Mouse (Mus musculus): ENCODE data around the gene Coro1a. TPM values are rescaled to one million over a fixed set of nuclear protein-coding genes. Genes with fewer than 3 reads are reported as not detected.
A peak's percentile ranks its signal among the peaks of the same experiment; 100 is the strongest.

The Coro1a gene
- polyA plus RNA-seq (2015; fragmentation: Nextera tagmentation; extraction: Ambion mirVana): 13.1 and 14.6 TPM in 2 replicates

DNA sequence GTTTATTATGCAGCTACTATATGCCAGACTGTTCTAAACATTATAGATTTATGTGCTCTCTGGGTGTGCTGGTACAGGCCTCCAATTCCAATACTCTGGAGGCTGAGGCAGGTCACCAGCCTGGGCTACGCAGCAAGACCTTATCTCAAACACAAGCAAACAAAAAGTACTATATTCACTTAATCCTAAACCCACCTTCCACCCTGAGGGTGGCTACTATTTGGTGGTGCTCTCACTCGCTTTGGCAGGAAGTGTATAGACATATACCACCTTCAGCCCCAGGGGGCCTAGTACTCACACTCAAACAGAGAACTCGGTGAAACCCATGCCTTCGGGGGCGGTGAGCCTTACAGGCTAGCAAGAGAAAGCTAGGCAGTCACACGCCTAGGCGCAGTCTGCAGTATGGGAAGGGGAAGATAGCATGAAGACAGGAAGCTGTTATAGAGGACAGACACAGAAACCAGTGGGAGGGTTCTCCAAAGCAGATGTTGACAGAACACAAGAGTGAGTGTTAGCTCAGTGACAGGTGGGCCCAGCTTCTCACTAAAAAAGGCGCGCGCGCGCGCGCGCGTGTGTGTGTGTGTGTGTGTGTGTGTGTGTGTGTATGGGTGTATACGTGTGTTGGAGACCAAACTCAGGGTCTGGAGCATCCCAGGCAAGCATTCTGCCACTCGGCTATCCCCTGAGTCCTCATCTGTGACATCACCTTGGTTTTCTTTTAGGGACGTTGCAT, at the start of gene Coro1a:
Gene Coro1a, minus strand, starts transcription at position 346 of the 733 bp plus-strand sequence.
- no peak for TF ChIP-seq CTCF (IDR thresholded peaks at IDR 0.05; ENCODE audit: low read depth)
- no peak within 1 kb of the TSS for H3K27ac ChIP-seq

GRCm38 (mm10) chr7:126754866-126755265, 47.3 kb upstream of the Coro1a start:
- Histone ChIP-seq H3K27ac (0 out of 2 replicates have a peak overlapping the region, but pooled peaks have one; percentile 37), H3K36me3 (ENCODE audit: insufficient read depth, low read length) (no peaks in the 10 kb centered on the region), H3K27me3 (ENCODE audit: insufficient read depth, low read length) (no peaks in the 10 kb centered on the region), H3K4me3 (replicated peaks; ENCODE audit: low read depth, low read length) (no peak overlapping the region), H3K4me2 (ENCODE audit: low read length) (peak overlapping the region; percentile 29; the same call in 1 of the 2 replicates), H3K9me3 (replicated peaks; ENCODE audit: low read length) (no peaks in the 10 kb centered on the region), H3K4me1 (replicated peaks; ENCODE audit: insufficient read depth, low read length) (no peaks in the 10 kb centered on the region), H3K9ac (ENCODE audit: low read depth, low read length) (no peak overlapping the region; the same call in 1 of the 2 replicates)
- ATAC-seq (replicated peaks; ENCODE audit: low FRiP score, low read depth): peak; percentile 60
- under 1% methylated on average over 9 of the region's 9 CpGs for WGBS
- peak; percentile 91 for TF ChIP-seq CTCF (IDR thresholded peaks at IDR 0.05; ENCODE audit: low read depth)
- peak; percentile 92 for DNase-seq (ENCODE audit: low spot score)

More for the DNA sequence above, at the start of gene Coro1a:
- no peaks in the 10 kb centered on the region for H3K9me3 ChIP-seq (replicated peaks; ENCODE audit: low read length)
- H3K4me3 ChIP-seq (replicated peaks; ENCODE audit: low read depth, low read length): no peak within 1 kb of the TSS
- 89% methylated on average over 19 of the region's 19 CpGs for WGBS
- no peak for ATAC-seq (replicated peaks; ENCODE audit: low FRiP score, low read depth)
- peaks cover 5% of the 10 kb centered on the region for H3K4me1 ChIP-seq (replicated peaks; ENCODE audit: insufficient read depth, low read length)
- H3K27me3 ChIP-seq (ENCODE audit: insufficient read depth, low read length): no peaks in the 10 kb centered on the region; the same call in 1 of the 2 replicates
- DNase-seq (ENCODE audit: low spot score): no peak
- H3K36me3 ChIP-seq (ENCODE audit: insufficient read depth, low read length): no peaks in the 10 kb centered on the region
- H3K4me2 ChIP-seq (ENCODE audit: low read length): no peak within 1 kb of the TSS
- no peak within 1 kb of the TSS for H3K9ac ChIP-seq (ENCODE audit: low read depth, low read length)

DNA sequence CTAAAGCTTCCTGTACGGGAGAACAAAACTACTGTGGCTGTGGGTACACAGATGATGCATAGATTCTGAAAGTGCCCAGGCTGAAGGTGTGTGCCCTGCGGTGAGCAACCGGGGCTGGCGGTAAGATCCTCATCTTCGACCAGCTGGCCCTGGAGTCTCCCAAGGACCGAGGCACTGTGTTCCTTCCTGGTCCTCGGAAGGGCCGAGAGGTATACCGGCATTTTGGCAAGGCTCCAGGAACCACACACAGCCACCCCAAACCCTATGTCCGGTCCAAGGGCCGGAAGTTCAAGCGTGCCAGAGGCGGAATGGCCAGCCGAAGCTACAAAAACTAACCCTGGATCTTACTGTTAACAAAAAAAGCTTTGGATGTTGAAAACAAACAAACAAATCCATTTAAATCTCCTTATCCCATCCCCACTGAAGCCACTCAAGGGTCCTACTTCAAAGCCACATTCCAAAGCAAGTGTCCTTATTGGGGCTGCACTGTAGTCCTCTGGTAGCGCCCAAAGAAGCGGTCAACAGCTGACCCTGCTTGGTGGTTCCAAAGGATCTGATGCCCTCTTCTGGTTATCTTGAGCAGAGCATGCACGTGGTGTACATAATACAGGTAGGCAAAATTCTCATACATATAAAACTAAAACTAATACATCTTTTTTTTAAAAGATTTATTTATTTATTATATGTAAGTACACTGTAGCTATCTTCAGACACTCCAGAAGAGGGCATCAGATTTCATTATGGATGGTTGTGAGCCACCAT, 42.2 kb upstream of the Coro1a start:
- no peak overlapping the region for H3K4me2 ChIP-seq (ENCODE audit: low read length)
- H3K27me3 ChIP-seq (ENCODE audit: insufficient read depth, low read length): no peaks in the 10 kb centered on the region
- peak; percentile 19; the same call in 1 of the 2 replicates for TF ChIP-seq CTCF (IDR thresholded peaks at IDR 0.05; ENCODE audit: low read depth)
- H3K4me3 ChIP-seq (replicated peaks; ENCODE audit: low read depth, low read length): no peak overlapping the region
- H3K9me3 ChIP-seq (replicated peaks; ENCODE audit: low read length): no peaks in the 10 kb centered on the region
- no peak overlapping the region for H3K27ac ChIP-seq
- DNase-seq (ENCODE audit: low spot score) (no peak), ATAC-seq (replicated peaks; ENCODE audit: low FRiP score, low read depth) (no peak)
- no peaks in the 10 kb centered on the region for H3K4me1 ChIP-seq (replicated peaks; ENCODE audit: insufficient read depth, low read length)
- 90% methylated on average over 17 of the region's 17 CpGs for WGBS
- no peak overlapping the region for H3K9ac ChIP-seq (ENCODE audit: low read depth, low read length)
- H3K36me3 ChIP-seq (ENCODE audit: insufficient read depth, low read length): no peaks in the 10 kb centered on the region

GRCm38 (mm10) chr7:126748824-126749223, 41.2 kb upstream of the Coro1a start:
- TF ChIP-seq CTCF (IDR thresholded peaks at IDR 0.05; ENCODE audit: low read depth): no peak
- WGBS: 76% methylated on average over 7 of the region's 7 CpGs
- Histone ChIP-seq H3K9ac (ENCODE audit: low read depth, low read length) (no peak overlapping the region), H3K27ac (no peak overlapping the region), H3K4me3 (replicated peaks; ENCODE audit: low read depth, low read length) (no peak overlapping the region), H3K4me2 (ENCODE audit: low read length) (no peak overlapping the region), H3K9me3 (replicated peaks; ENCODE audit: low read length) (no peaks in the 10 kb centered on the region), H3K27me3 (ENCODE audit: insufficient read depth, low read length) (no peaks in the 10 kb centered on the region), H3K4me1 (replicated peaks; ENCODE audit: insufficient read depth, low read length) (no peaks in the 10 kb centered on the region), H3K36me3 (ENCODE audit: insufficient read depth, low read length) (no peaks in the 10 kb centered on the region)
- no peak for ATAC-seq (replicated peaks; ENCODE audit: low FRiP score, low read depth)
- DNase-seq (ENCODE audit: low spot score): no peak

GRCm38 (mm10) chr7:126746798-126747197, 39.2 kb upstream of the Coro1a start:
- H3K9me3 ChIP-seq (replicated peaks; ENCODE audit: low read length): no peaks in the 10 kb centered on the region
- no peaks in the 10 kb centered on the region for H3K4me1 ChIP-seq (replicated peaks; ENCODE audit: insufficient read depth, low read length)
- H3K27ac ChIP-seq: no peak overlapping the region
- no peak for ATAC-seq (replicated peaks; ENCODE audit: low FRiP score, low read depth)
- TF ChIP-seq CTCF (IDR thresholded peaks at IDR 0.05; ENCODE audit: low read depth): no peak
- no peak for DNase-seq (ENCODE audit: low spot score)
- 27% methylated on average over 6 of the region's 6 CpGs for WGBS
- no peak overlapping the region for H3K4me3 ChIP-seq (replicated peaks; ENCODE audit: low read depth, low read length)
- no peaks in the 10 kb centered on the region for H3K36me3 ChIP-seq (ENCODE audit: insufficient read depth, low read length)
- no peak overlapping the region for H3K4me2 ChIP-seq (ENCODE audit: low read length)
- H3K9ac ChIP-seq (ENCODE audit: low read depth, low read length): no peak overlapping the region
- H3K27me3 ChIP-seq (ENCODE audit: insufficient read depth, low read length): no peaks in the 10 kb centered on the region

DNA sequence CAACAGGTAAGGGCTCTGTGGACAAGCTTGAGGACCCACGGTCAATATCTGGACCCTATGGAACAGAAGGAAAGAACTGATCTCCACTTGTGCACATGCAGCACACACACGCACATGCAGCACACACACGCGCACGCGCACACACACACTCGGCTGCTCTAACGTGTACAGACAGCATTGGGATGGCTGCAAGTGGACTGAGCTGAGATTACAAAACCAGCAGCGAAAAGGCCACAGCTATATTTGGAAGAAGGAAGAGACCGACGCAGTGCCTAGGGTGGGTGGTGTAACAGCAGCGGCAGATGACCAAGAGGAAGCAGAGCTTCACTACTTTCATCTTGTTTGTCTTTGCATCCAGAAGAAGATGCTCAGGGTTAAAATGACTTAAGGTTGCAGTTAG, 38.5 kb upstream of the Coro1a start:
- ATAC-seq (replicated peaks; ENCODE audit: low FRiP score, low read depth) (no peak), DNase-seq (ENCODE audit: low spot score) (no peak)
- no peak overlapping the region for H3K9ac ChIP-seq (ENCODE audit: low read depth, low read length)
- no peak overlapping the region for H3K4me2 ChIP-seq (ENCODE audit: low read length)
- H3K4me3 ChIP-seq (replicated peaks; ENCODE audit: low read depth, low read length): no peak overlapping the region
- H3K27ac ChIP-seq: no peak overlapping the region
- H3K36me3 ChIP-seq (ENCODE audit: insufficient read depth, low read length): no peaks in the 10 kb centered on the region
- 86% methylated on average over 12 of the region's 12 CpGs for whole genome bisulfite sequencing
- no peaks in the 10 kb centered on the region for H3K4me1 ChIP-seq (replicated peaks; ENCODE audit: insufficient read depth, low read length)
- H3K27me3 ChIP-seq (ENCODE audit: insufficient read depth, low read length): no peaks in the 10 kb centered on the region
- TF ChIP-seq CTCF (IDR thresholded peaks at IDR 0.05; ENCODE audit: low read depth): no peak
- H3K9me3 ChIP-seq (replicated peaks; ENCODE audit: low read length): no peaks in the 10 kb centered on the region

Measured in kidney, postnatal 0 days (tissue).